Mouse (Mus musculus): ENCODE measurements around the gene Net1. TPM values are rescaled to one million over a fixed set of nuclear protein-coding genes. Genes with fewer than 3 reads are reported as not detected.

Net1 gene
- polyA plus RNA-seq, 1 experiment from 2014 or later: 106 TPM

DNA sequence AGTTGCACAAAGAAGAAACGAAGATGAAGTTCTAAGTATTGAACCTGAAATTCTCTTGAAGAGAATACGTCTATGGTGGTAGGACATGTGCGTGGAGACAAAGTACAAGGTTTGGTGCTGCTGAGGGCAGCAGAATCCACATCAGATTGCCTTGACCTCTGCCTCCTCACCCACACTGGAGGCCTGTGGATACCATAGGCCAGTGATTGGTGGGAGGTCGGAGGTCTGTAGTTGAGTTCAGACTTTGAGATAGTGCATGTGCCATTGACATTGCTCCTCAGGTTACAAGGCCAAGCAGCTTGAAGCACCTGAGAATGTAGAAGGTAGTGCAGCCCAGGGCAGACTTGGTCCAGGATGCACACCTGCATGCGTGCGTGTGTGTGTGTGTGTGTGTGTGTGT, 8.0 kb upstream of the Net1 start:
- Histone ChIP-seq H3K9ac (ENCODE audit: low read depth, low read length) (no peak overlapping the region), H3K27me3 (replicated peaks; ENCODE audit: control insufficient read depth, insufficient read depth, low read length) (no peaks in the 10 kb centered on the region), H3K4me2 (replicated peaks; ENCODE audit: low read depth) (peak overlapping the region; percentile 54), H3K4me1 (replicated peaks; ENCODE audit: control insufficient read depth, insufficient read depth, low read length) (0 out of 2 replicates have a peak, but pooled peaks cover 4% of the 10 kb centered on the region), H3K27ac (ENCODE audit: low read depth, low read length) (peak overlapping the region; percentile 58; the same call in 1 of the 2 replicates), H3K9me3 (ENCODE audit: control insufficient read depth) (no peaks in the 10 kb centered on the region), H3K4me3 (ENCODE audit: low read depth, low read length) (no peak overlapping the region), H3K36me3 (ENCODE audit: control insufficient read depth, insufficient read depth) (no peaks in the 10 kb centered on the region)
- 47% methylated on average over 6 of the region's 6 CpGs for WGBS
- no peak for TF ChIP-seq CTCF (IDR thresholded peaks at IDR 0.05; ENCODE audit: low read depth)
- peak; percentile 86 for ATAC-seq

DNA sequence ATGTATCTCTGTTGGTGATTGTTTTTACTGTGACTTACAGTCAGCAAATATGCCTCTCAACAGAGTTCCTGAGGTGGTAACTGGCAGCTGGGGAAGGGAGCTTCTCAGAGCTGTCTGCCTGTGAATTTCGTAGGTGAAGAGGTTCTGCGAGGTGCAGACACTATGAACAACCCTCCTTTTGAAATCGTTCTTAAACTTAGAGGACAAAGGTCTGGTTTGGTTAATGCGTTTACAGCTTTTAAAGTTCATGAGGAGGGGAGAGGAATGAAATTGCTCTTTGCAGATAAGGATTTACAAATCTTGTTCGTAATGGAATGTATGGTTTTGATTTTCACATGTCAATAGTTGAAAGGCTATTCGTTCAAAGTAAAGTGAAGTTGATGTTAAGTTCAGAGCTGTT, 7.6 kb upstream of the Net1 start:
- peak overlapping the region; percentile 58 for H3K27ac ChIP-seq (ENCODE audit: low read depth, low read length)
- H3K4me1 ChIP-seq (replicated peaks; ENCODE audit: control insufficient read depth, insufficient read depth, low read length): 0 out of 2 replicates have a peak, but pooled peaks cover 4% of the 10 kb centered on the region
- H3K9me3 ChIP-seq (ENCODE audit: control insufficient read depth): no peaks in the 10 kb centered on the region
- H3K9ac ChIP-seq (ENCODE audit: low read depth, low read length): no peak overlapping the region
- 33% methylated on average over 6 of the region's 6 CpGs for WGBS
- H3K4me2 ChIP-seq (replicated peaks; ENCODE audit: low read depth): peak overlapping the region; percentile 54
- H3K36me3 ChIP-seq (ENCODE audit: control insufficient read depth, insufficient read depth): no peaks in the 10 kb centered on the region
- H3K27me3 ChIP-seq (replicated peaks; ENCODE audit: control insufficient read depth, insufficient read depth, low read length): no peaks in the 10 kb centered on the region
- no peak for TF ChIP-seq CTCF (IDR thresholded peaks at IDR 0.05; ENCODE audit: low read depth)
- peak overlapping the region; percentile 7; the same call in 1 of the 2 replicates for H3K4me3 ChIP-seq (ENCODE audit: low read depth, low read length)
- peak; percentile 37; the same call in 1 of the 2 replicates for ATAC-seq

DNA sequence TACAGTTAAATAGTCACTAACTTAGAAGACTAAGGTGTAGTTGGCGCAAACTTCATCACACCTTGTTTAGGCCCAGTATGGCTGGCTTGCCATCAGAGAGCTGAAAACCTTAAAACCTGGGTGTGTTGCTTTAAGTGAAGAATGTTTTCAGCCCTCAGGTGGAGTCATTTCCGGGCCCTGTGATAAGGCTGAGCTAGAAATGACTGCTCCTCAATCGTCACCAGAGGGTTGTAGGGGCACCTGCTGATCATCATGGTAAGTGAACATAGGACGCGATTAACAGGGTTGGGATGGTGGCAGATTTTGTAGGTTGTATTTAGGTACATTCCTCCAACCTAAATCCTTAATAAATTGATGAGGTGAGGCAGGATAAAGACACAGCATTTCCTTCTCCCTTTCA, 6.5 kb upstream of the Net1 start:
- peak; percentile 48; the same call in 1 of the 2 replicates for ATAC-seq
- peak overlapping the region; percentile 41; the same call in 1 of the 2 replicates for H3K27ac ChIP-seq (ENCODE audit: low read depth, low read length)
- H3K4me2 ChIP-seq (replicated peaks; ENCODE audit: low read depth): peak overlapping the region; percentile 54

DNA sequence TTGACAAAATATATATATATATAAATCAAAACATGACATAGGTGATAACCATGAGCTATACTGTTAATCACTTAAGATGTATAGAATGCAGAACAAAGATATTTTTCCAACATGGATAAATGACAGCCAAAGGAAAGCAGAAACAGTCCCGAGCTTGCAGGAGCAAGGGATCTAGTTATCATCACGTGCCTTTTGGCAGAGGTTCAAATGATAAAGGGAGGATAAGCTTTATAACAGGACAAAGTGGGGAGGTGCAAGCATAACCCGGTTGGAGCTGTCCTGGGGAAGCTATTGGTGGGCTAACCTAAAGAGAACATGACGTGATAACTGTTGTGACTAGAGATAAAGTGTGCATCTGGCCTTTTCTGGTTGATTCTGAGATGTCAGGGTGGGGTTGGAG, 4.5 kb downstream of the Net1 start:
- no peak overlapping the region for H3K4me2 ChIP-seq (replicated peaks; ENCODE audit: low read depth)

More for the DNA sequence above, 6.5 kb upstream of the Net1 start:
- H3K4me3 ChIP-seq (ENCODE audit: low read depth, low read length): peak overlapping the region; percentile 35
- no peaks in the 10 kb centered on the region for H3K36me3 ChIP-seq (ENCODE audit: control insufficient read depth, insufficient read depth)
- H3K27me3 ChIP-seq (replicated peaks; ENCODE audit: control insufficient read depth, insufficient read depth, low read length): no peaks in the 10 kb centered on the region
- 50% methylated on average over 5 of the region's 5 CpGs for WGBS
- no peak for TF ChIP-seq CTCF (IDR thresholded peaks at IDR 0.05; ENCODE audit: low read depth)
- 0 out of 2 replicates have a peak, but pooled peaks cover 4% of the 10 kb centered on the region for H3K4me1 ChIP-seq (replicated peaks; ENCODE audit: control insufficient read depth, insufficient read depth, low read length)
- H3K9me3 ChIP-seq (ENCODE audit: control insufficient read depth): no peaks in the 10 kb centered on the region
- no peak overlapping the region for H3K9ac ChIP-seq (ENCODE audit: low read depth, low read length)

DNA sequence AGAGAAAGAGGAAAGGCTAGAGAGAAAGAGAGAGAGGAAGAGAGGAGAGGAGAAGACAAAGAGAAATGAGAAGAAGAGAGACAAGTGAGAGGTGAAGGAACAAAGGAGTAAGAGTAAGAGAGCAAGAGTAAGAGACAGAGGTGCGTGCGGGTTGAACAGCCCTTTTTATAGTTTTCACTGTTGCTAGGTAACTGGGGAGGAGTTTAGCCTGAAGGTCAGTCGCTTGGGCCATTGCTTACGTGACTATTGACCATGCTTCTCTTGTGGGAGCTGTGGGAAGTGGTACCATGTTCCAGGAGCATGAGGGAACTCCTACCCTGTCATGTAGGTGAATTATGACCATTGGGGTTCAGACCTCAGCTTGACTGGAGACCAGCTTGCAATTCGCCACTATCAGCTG, 7.7 kb downstream of the Net1 start:
- Histone ChIP-seq H3K27me3 (replicated peaks; ENCODE audit: control insufficient read depth, insufficient read depth, low read length) (no peaks in the 10 kb centered on the region), H3K9ac (ENCODE audit: low read depth, low read length) (no peak overlapping the region), H3K4me2 (replicated peaks; ENCODE audit: low read depth) (no peak overlapping the region), H3K27ac (ENCODE audit: low read depth, low read length) (no peak overlapping the region), H3K36me3 (ENCODE audit: control insufficient read depth, insufficient read depth) (no peaks in the 10 kb centered on the region), H3K9me3 (ENCODE audit: control insufficient read depth) (no peaks in the 10 kb centered on the region), H3K4me1 (replicated peaks; ENCODE audit: control insufficient read depth, insufficient read depth, low read length) (no peaks in the 10 kb centered on the region), H3K4me3 (ENCODE audit: low read depth, low read length) (no peak overlapping the region)
- no peak for ATAC-seq
- 82% methylated on average over 5 of the region's 5 CpGs for WGBS
- no peak for TF ChIP-seq CTCF (IDR thresholded peaks at IDR 0.05; ENCODE audit: low read depth)

More for the DNA sequence above, 4.5 kb downstream of the Net1 start:
- H3K4me1 ChIP-seq (replicated peaks; ENCODE audit: control insufficient read depth, insufficient read depth, low read length): no peaks in the 10 kb centered on the region
- H3K36me3 ChIP-seq (ENCODE audit: control insufficient read depth, insufficient read depth): no peaks in the 10 kb centered on the region
- ATAC-seq: no peak
- 34% methylated on average over 4 of the region's 4 CpGs for WGBS
- no peak overlapping the region for H3K27ac ChIP-seq (ENCODE audit: low read depth, low read length)
- H3K4me3 ChIP-seq (ENCODE audit: low read depth, low read length): no peak overlapping the region
- H3K9ac ChIP-seq (ENCODE audit: low read depth, low read length): no peak overlapping the region
- no peak for TF ChIP-seq CTCF (IDR thresholded peaks at IDR 0.05; ENCODE audit: low read depth)
- no peaks in the 10 kb centered on the region for H3K27me3 ChIP-seq (replicated peaks; ENCODE audit: control insufficient read depth, insufficient read depth, low read length)
- no peaks in the 10 kb centered on the region for H3K9me3 ChIP-seq (ENCODE audit: control insufficient read depth)

DNA sequence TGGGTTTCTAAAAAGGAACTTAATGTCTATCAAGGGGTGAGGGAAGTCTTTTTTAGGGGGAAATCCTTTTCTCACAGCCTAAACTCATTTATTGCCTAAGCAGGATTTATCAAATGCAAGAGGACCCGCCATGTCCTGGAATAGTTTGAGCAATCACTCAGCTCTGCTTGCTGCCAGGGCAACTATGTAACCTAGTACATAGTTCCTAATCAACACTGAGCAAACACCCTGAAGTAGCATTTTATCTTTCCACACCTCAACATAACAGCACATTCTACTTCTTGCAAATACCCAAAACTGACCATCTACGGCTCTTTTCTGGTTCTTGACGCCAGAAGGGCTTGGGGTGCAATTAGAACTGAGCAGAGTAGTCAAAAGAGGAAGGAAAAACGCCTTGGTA, 9.8 kb downstream of the Net1 start:
- Histone ChIP-seq H3K4me3 (ENCODE audit: low read depth, low read length) (no peak overlapping the region), H3K9me3 (ENCODE audit: control insufficient read depth) (no peaks in the 10 kb centered on the region), H3K9ac (ENCODE audit: low read depth, low read length) (no peak overlapping the region), H3K36me3 (ENCODE audit: control insufficient read depth, insufficient read depth) (no peaks in the 10 kb centered on the region), H3K27ac (ENCODE audit: low read depth, low read length) (no peak overlapping the region), H3K4me1 (replicated peaks; ENCODE audit: control insufficient read depth, insufficient read depth, low read length) (no peaks in the 10 kb centered on the region), H3K4me2 (replicated peaks; ENCODE audit: low read depth) (no peak overlapping the region), H3K27me3 (replicated peaks; ENCODE audit: control insufficient read depth, insufficient read depth, low read length) (no peaks in the 10 kb centered on the region)
- 56% methylated on average over 4 of the region's 4 CpGs for WGBS
- no peak for ATAC-seq
- TF ChIP-seq CTCF (IDR thresholded peaks at IDR 0.05; ENCODE audit: low read depth): no peak
